Mouse (Mus musculus) testis, adult 2 months (tissue): ENCODE results near the gene Wasf2. TPM values are rescaled to one million over a fixed set of nuclear protein-coding genes. Genes with fewer than 3 reads are reported as not detected.

ENCODE experiments used
- H3K27ac ChIP-seq: fragments of 200-500 bp; 2 replicates; pipeline ENCODE4 v1.5.1; 2012; ENCODE audit warnings: low read depth, low read length; ENCODE audit not compliant: control insufficient read depth, insufficient read depth
- H3K27me3 ChIP-seq: fragments of 200-500 bp; 2 replicates; pipeline ENCODE4 v1.6.1; 2012; ENCODE audit warnings: mild to moderate bottlenecking, low read length, moderate library complexity; ENCODE audit not compliant: control insufficient read depth, insufficient read depth
- H3K36me3 ChIP-seq: fragments of 200-500 bp; 2 replicates; pipeline ENCODE4 v1.6.1; 2012; ENCODE audit warnings: mild to moderate bottlenecking, low read length; ENCODE audit not compliant: control insufficient read depth, insufficient read depth
- H3K4me1 ChIP-seq: fragments of 200-500 bp; 2 replicates; pipeline ENCODE4 v1.6.1; 2012; ENCODE audit warnings: low read length; ENCODE audit not compliant: control insufficient read depth, insufficient read depth
- H3K4me3 ChIP-seq: fragments of 200-500 bp; 2 replicates; pipeline ENCODE4 v1.5.1; 2012; ENCODE audit warnings: low read depth, mild to moderate bottlenecking, low read length, moderate library complexity, mixed read lengths; ENCODE audit not compliant: control insufficient read depth
- CTCF ChIP-seq: fragments of 200-500 bp; IDR thresholded peaks from 2 replicates; pipeline ENCODE4 v1.5.1; 2012; ENCODE audit warnings: low read depth, mild to moderate bottlenecking, inconsistent platforms, low read length, moderate library complexity; ENCODE audit not compliant: control insufficient read depth, insufficient read depth, insufficient replicate concordance
- POLR2A ChIP-seq: fragments of 200-500 bp; IDR thresholded peaks from 2 replicates; pipeline ENCODE4 v1.6.1; 2012; ENCODE audit warnings: low read depth, mild to moderate bottlenecking, inconsistent platforms, low read length, moderate library complexity; ENCODE audit not compliant: control insufficient read depth
- polyA plus RNA-seq: library from polyadenylated mRNA; depleted of rRNA; stranded (reverse); fragments of >200 nt; gene quantifications from 2 replicates; pipeline ENCODE4 v1.2.3, GENCODE M21; 2012

The Wasf2 gene
- polyA plus RNA-seq, 1 experiment = 156 TPM

DNA sequence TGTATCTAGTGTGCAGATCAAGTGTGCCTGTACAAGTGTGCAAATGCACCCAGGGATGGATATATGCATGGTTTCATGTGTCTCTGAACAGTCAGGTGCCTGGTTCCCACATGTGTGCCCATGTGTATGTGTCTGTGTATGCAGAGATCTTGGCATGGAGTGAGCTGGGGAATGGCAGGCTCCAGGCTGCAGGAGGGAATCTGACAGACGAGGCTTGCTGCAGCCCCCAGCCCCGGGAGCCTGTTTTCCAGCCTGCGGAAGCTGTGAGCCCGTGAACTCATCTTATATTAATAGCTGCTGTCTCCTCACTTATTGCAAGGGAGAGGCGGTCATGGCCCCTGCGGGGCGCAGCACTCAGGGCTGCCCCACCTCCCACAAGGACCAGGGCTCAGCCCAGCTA is 74.1 kb downstream of the Wasf2 start:
- H3K36me3 ChIP-seq = no peaks in the 10 kb centered on the region
- H3K4me3 ChIP-seq = no peak overlapping the region
- H3K27me3 ChIP-seq = no peaks in the 10 kb centered on the region
- no peak overlapping the region for H3K27ac ChIP-seq
- no peak for TF ChIP-seq POLR2A
- no peak for TF ChIP-seq CTCF
- peaks cover 9% of the 10 kb centered on the region for H3K4me1 ChIP-seq

DNA sequence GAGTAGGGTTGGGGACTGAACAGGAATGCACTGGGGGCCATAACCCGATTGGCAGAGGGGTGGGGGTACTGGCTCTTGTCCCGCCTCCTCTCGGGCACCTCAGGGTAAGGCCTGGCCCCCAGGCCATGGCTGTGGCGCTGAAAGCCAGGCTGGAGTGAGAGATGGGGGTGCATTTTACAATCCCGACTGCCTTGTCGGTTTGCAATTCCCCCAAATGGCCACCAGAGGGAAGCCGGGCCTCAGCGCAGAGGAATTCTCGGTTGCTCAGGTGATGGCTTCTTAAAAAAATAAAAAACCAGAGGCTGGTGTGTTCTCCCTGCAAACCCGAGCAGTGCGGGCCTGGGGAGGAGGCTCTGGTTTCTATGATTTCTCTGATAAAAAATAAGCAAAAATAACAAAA is 79.1 kb downstream of the Wasf2 start:
- Histone ChIP-seq H3K36me3 (no peaks in the 10 kb centered on the region), H3K4me3 (no peak overlapping the region), H3K27me3 (no peaks in the 10 kb centered on the region), H3K4me1 (peaks cover 25% of the 10 kb centered on the region), H3K27ac (no peak overlapping the region)
- TF ChIP-seq CTCF (peak; percentile 71), POLR2A (no peak)

- no peaks in the 10 kb centered on the region for H3K36me3 ChIP-seq
- H3K27me3 ChIP-seq = no peaks in the 10 kb centered on the region
- H3K4me3 ChIP-seq = no peak overlapping the region
- TF ChIP-seq POLR2A (no peak), CTCF (no peak)
- H3K27ac ChIP-seq = no peak overlapping the region
- peaks cover 25% of the 10 kb centered on the region for H3K4me1 ChIP-seq
These were observed 79.9 kb downstream of the Wasf2 start for GRCm38 (mm10) chr4:133210023-133210787.

DNA sequence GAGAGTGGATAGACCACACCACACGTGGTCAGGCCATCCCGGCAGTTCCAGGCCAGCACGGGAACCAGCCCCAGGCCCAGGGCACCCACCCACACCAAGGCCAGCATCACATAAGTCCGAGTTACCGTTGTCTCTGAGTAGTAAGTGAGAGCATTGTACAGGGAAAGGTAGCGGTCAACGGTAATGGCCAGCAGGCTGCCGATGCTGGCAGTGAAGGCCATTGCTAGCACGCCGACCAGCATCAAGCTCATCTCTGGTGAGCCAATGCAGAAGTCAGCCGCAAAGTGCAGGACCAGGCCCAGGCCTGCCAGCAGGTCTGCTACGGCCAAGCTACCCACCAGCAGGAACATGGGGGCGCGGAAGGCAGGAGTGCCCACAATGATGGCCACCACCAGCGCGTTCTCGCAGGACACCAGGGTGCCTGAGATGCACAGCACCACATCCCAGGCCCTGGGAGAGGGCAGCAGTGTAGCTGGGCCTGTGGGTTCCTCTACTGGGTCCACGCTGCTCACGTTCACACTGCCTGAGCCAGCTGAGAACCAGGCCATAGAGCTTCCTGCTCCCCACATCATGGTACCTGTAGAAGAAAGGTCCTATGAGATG is 80.6 kb downstream of the Wasf2 start:
- no peak overlapping the region for H3K27ac ChIP-seq
- no peak overlapping the region for H3K4me3 ChIP-seq
- no peak for TF ChIP-seq POLR2A
- no peak for TF ChIP-seq CTCF
- no peaks in the 10 kb centered on the region for H3K27me3 ChIP-seq
- H3K4me1 ChIP-seq = peaks cover 25% of the 10 kb centered on the region
- H3K36me3 ChIP-seq = no peaks in the 10 kb centered on the region

- Histone ChIP-seq H3K27me3 (no peaks in the 10 kb centered on the region), H3K4me1 (peaks cover 25% of the 10 kb centered on the region), H3K36me3 (no peaks in the 10 kb centered on the region), H3K27ac (no peak within 1 kb of the TSS; the same call in 1 of the 2 replicates), H3K4me3 (peak within 1 kb of the TSS; percentile 87)
- TF ChIP-seq POLR2A = no peak
- TF ChIP-seq CTCF = no peak
These were observed 81.7 kb downstream of the Wasf2 start, which contains the start of the genes Cd164l2 and Gpr3 for GRCm38 (mm10) chr4:133211751-133212561. Gene Cd164l2 (plus strand): TSS chr4:133212131. Gene Gpr3 (minus strand): TSS chr4:133212536.

- Histone ChIP-seq H3K27me3 (no peaks in the 10 kb centered on the region), H3K4me1 (peaks cover 25% of the 10 kb centered on the region), H3K27ac (no peak overlapping the region; the same call in 1 of the 2 replicates), H3K4me3 (peak overlapping the region; percentile 87), H3K36me3 (no peaks in the 10 kb centered on the region)
- TF ChIP-seq CTCF (no peak), POLR2A (no peak)
These were observed 82.4 kb downstream of the Wasf2 start for GRCm38 (mm10) chr4:133212562-133213267.
